In the genomic region with DNA sequence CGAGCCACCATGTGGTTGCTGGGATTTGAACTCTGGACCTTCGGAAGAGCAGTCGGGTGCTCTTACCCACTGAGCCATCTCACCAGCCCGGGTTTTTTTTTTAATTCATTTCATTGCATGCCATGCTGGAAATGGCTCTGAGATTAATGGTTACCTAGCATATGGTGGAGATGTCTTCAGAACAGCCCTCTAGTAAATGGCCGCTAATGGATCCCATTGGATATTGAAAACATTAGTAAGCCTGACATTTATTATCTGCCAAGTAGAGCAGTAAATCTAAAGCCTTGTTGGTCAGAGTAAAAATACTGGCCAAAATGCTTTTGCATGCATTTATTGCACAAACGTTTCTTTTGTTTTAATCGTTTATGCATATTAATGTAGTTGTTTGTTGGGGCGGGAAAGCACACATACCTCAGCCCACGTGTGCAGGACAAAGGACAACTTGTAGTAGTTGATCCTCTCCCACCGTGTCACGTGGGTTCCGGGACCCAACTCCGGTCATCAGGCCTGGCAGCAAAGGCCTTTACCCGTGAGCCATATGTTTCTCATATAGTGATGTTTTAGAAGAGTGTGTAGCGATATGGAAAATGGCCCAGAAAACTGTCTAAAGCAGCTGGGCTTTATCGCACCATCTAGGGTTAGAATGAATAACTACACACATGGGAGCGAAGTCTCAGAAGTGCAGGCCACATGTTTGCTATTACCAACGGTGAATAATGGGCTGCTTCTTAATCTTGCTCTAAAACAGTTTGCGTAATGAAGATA, we compare ENCODE assay signal across 18 mouse cellular contexts. TPM values are rescaled to one million over a fixed set of nuclear protein-coding genes. Genes with fewer than 3 reads are reported as not detected.
DNase-seq lines count a peak whose midpoint lies in the region; ATAC-seq and TF ChIP-seq lines count a peak whose summit lies in the region.
"Had no signal": no experiment of that assay in that cellular context is flagged by ENCODE, and none has a peak within 500 bp of the region (broad histone marks: within the 10 kb centered on the region; RNA-seq: fewer than 3 reads in every experiment).

No protein-coding gene starts in this region.

- 75% methylated on average over 18 of the region's 19 CpGs for WGBS in hindbrain, postnatal 0 days
- 73% methylated on average over 19 of the region's 19 CpGs for WGBS in hindbrain, embryonic 12.5 days
- 77% methylated on average over 19 of the region's 19 CpGs for WGBS in lung, postnatal 0 days
- WGBS in lung, adult 2 months: 80% methylated on average over 19 of the region's 19 CpGs
- WGBS in midbrain, postnatal 0 days: 87% methylated on average over 19 of the region's 19 CpGs

- DNase-seq in hindbrain, postnatal 0 days (ENCODE audit: low spot score): peak; percentile 8
- no peak for DNase-seq in lung, postnatal 0 days (ENCODE audit: low spot score)
- no peak for DNase-seq in lung, adult 2 months
- DNase-seq in mesoderm, embryonic 11.5 days (ENCODE audit: low read depth, low spot score): peak; percentile 81
- no peak for DNase-seq in layer of hippocampus, adult 9-11 months
- no peak for DNase-seq in midbrain, postnatal 0 days (ENCODE audit: low spot score)
- no peak for DNase-seq in urinary bladder, postnatal 4 days (ENCODE audit: low spot score in 2 of 2)
- DNase-seq: B cell, adult 2 months; cerebellum, adult 11-12 months; gastrocnemius, postnatal 10 days; heart, postnatal 4 days; liver, embryonic 13.5 days; thymus, adult 2 months had no signal

- H3K4me3 ChIP-seq in hindbrain, postnatal 0 days (ENCODE audit: low read length): no peak overlapping the region
- no peak overlapping the region for H3K4me3 ChIP-seq in hindbrain, embryonic 12.5 days
- H3K4me3 ChIP-seq in lung, postnatal 0 days (ENCODE audit: low read depth, low read length): no peak overlapping the region
- H3K4me3 ChIP-seq in lung, adult 2 months (replicated peaks; ENCODE audit: extremely low read depth, low read depth, low read length): no peak overlapping the region
- no peak overlapping the region for H3K4me3 ChIP-seq in midbrain, postnatal 0 days (ENCODE audit: low read depth, low read length)
- H3K4me3 ChIP-seq: embryonic facial prominence, embryonic 12.5 days; forebrain, embryonic 15.5 days; liver, embryonic 13.5 days; myocyte had no signal

- no peak overlapping the region for H3K4me2 ChIP-seq in hindbrain, postnatal 0 days (ENCODE audit: low read depth, low read length)
- no peak overlapping the region for H3K4me2 ChIP-seq in hindbrain, embryonic 12.5 days (replicated peaks)
- H3K4me2 ChIP-seq in lung, postnatal 0 days (replicated peaks; ENCODE audit: low read depth, low read length): no peak overlapping the region
- no peak overlapping the region for H3K4me2 ChIP-seq in midbrain, postnatal 0 days (ENCODE audit: low read depth, low read length, poor library complexity, severe bottlenecking)
- H3K4me2 ChIP-seq: embryonic facial prominence, embryonic 12.5 days; forebrain, embryonic 15.5 days; heart, embryonic 11.5 days; liver, embryonic 13.5 days had no signal

- TF ChIP-seq CTCF in hindbrain, postnatal 0 days (IDR thresholded peaks at IDR 0.05; ENCODE audit: low read depth): no peak
- peak; percentile 16; the same call in 1 of the 2 replicates for TF ChIP-seq CTCF in lung, postnatal 0 days (IDR thresholded peaks at IDR 0.05)
- TF ChIP-seq CTCF in lung, adult 2 months (IDR thresholded peaks at IDR 0.05; ENCODE audit: insufficient read depth, low read length): no peak
- no peak for TF ChIP-seq CTCF in midbrain, postnatal 0 days (IDR thresholded peaks at IDR 0.05)

- no peaks in the 10 kb centered on the region for H3K9me3 ChIP-seq in hindbrain, postnatal 0 days (ENCODE audit: low read length)
- H3K9me3 ChIP-seq in hindbrain, embryonic 12.5 days (replicated peaks): no peaks in the 10 kb centered on the region
- H3K9me3 ChIP-seq in lung, postnatal 0 days (ENCODE audit: low read length): no peaks in the 10 kb centered on the region
- H3K9me3 ChIP-seq in midbrain, postnatal 0 days (ENCODE audit: low read length): no peaks in the 10 kb centered on the region
- H3K9me3 ChIP-seq: embryonic facial prominence, embryonic 12.5 days; forebrain, embryonic 15.5 days; liver, embryonic 13.5 days had no signal

- no peaks in the 10 kb centered on the region for H3K27me3 ChIP-seq in hindbrain, postnatal 0 days (ENCODE audit: insufficient read depth, low read length)
- no peaks in the 10 kb centered on the region for H3K27me3 ChIP-seq in hindbrain, embryonic 12.5 days
- H3K27me3 ChIP-seq in lung, postnatal 0 days (replicated peaks; ENCODE audit: insufficient read depth, low read length): no peaks in the 10 kb centered on the region
- H3K27me3 ChIP-seq in midbrain, postnatal 0 days (ENCODE audit: insufficient read depth, low read length): no peaks in the 10 kb centered on the region
- H3K27me3 ChIP-seq: embryonic facial prominence, embryonic 12.5 days; forebrain, embryonic 15.5 days; liver, embryonic 13.5 days had no signal

- no peak for ATAC-seq in hindbrain, postnatal 0 days
- no peak for ATAC-seq in hindbrain, embryonic 12.5 days (ENCODE audit: low FRiP score)
- ATAC-seq in lung, postnatal 0 days: peak; percentile 37; the same call in 1 of the 2 replicates
- ATAC-seq in midbrain, postnatal 0 days (ENCODE audit: low FRiP score): no peak
- ATAC-seq: forebrain, embryonic 15.5 days had no signal

- no peaks in the 10 kb centered on the region for H3K36me3 ChIP-seq in hindbrain, postnatal 0 days (ENCODE audit: insufficient read depth, low read length)
- no peaks in the 10 kb centered on the region for H3K36me3 ChIP-seq in hindbrain, embryonic 12.5 days
- no peaks in the 10 kb centered on the region for H3K36me3 ChIP-seq in lung, postnatal 0 days (ENCODE audit: insufficient read depth, low read length)
- no peaks in the 10 kb centered on the region for H3K36me3 ChIP-seq in midbrain, postnatal 0 days (ENCODE audit: insufficient read depth, low read length)
- H3K36me3 ChIP-seq: embryonic facial prominence, embryonic 12.5 days; forebrain, embryonic 15.5 days; liver, embryonic 13.5 days had no signal

- no peak for TF ChIP-seq POLR2A in lung, adult 2 months (IDR thresholded peaks at IDR 0.05; ENCODE audit: borderline replicate concordance, extremely low read depth, low read depth, low read length)

- H3K4me1 ChIP-seq in hindbrain, postnatal 0 days (ENCODE audit: insufficient read depth, low read length): no peaks in the 10 kb centered on the region
- H3K4me1 ChIP-seq in hindbrain, embryonic 12.5 days: no peaks in the 10 kb centered on the region
- no peaks in the 10 kb centered on the region for H3K4me1 ChIP-seq in lung, postnatal 0 days (ENCODE audit: insufficient read depth, low read depth, low read length)
- no peaks in the 10 kb centered on the region; the same call in 1 of the 2 replicates for H3K4me1 ChIP-seq in lung, adult 2 months (ENCODE audit: control insufficient read depth, insufficient read depth, low read length)
- H3K4me1 ChIP-seq in midbrain, postnatal 0 days (ENCODE audit: insufficient read depth, low read length): no peaks in the 10 kb centered on the region
- H3K4me1 ChIP-seq: embryonic facial prominence, embryonic 12.5 days; forebrain, embryonic 15.5 days; liver, embryonic 13.5 days had no signal

- no peak overlapping the region for H3K9ac ChIP-seq in hindbrain, postnatal 0 days (replicated peaks; ENCODE audit: low read length)
- no peak overlapping the region for H3K9ac ChIP-seq in hindbrain, embryonic 12.5 days
- no peak overlapping the region for H3K9ac ChIP-seq in lung, postnatal 0 days (replicated peaks; ENCODE audit: low read depth)
- no peak overlapping the region for H3K9ac ChIP-seq in midbrain, postnatal 0 days (replicated peaks; ENCODE audit: low read length, poor library complexity, severe bottlenecking)
- H3K9ac ChIP-seq: embryonic facial prominence, embryonic 12.5 days; forebrain, embryonic 15.5 days; liver, embryonic 13.5 days had no signal

- TF ChIP-seq EP300 in lung, postnatal 0 days (IDR thresholded peaks at IDR 0.05): no peak

- H3K27ac ChIP-seq in hindbrain, postnatal 0 days: no peak overlapping the region
- no peak overlapping the region for H3K27ac ChIP-seq in hindbrain, embryonic 12.5 days
- no peak overlapping the region for H3K27ac ChIP-seq in lung, postnatal 0 days (ENCODE audit: low read length)
- no peak overlapping the region for H3K27ac ChIP-seq in midbrain, postnatal 0 days (ENCODE audit: low read depth, low read length)
- H3K27ac ChIP-seq: embryonic facial prominence, embryonic 12.5 days; forebrain, embryonic 15.5 days; liver, embryonic 13.5 days had no signal

RNA-seq across cellular contexts. Expression of gene Tec, which starts 18.4 kb away (rescaled TPM):
- 3.0 and 4.9 TPM in 2 replicates for total RNA-seq in hindbrain, postnatal 0 days (2014; rRNA removed)
- 3.6 and 5.0 TPM in 2 replicates for polyA plus RNA-seq in hindbrain, postnatal 0 days (2015; fragmentation: Nextera tagmentation; extraction: Ambion mirVana)
- 6.5 and 7.8 TPM in 2 replicates for polyA plus RNA-seq in hindbrain, embryonic 12.5 days (2016; fragmentation: Nextera tagmentation; extraction: Ambion mirVana)
- 4.2 and 4.6 TPM in 2 replicates for polyA plus RNA-seq in lung, postnatal 0 days (2015; fragmentation: Nextera tagmentation; extraction: Ambion mirVana)
- 3.0 and 4.2 TPM in 2 replicates for polyA plus RNA-seq in lung, adult 2 months (2012; rRNA removed)
- 3.9 and 5.4 TPM in 2 replicates for total RNA-seq in midbrain, postnatal 0 days (2014; rRNA removed)
- 2.3 TPM in 2 replicates for polyA plus RNA-seq in midbrain, postnatal 0 days (2015; fragmentation: Nextera tagmentation; extraction: Ambion mirVana)

RNA-seq across cellular contexts. Expression of gene Slain2, which starts 27.5 kb away (rescaled TPM):
- total RNA-seq in hindbrain, postnatal 0 days (2014; rRNA removed): 37.4 and 37.5 TPM in 2 replicates
- polyA plus RNA-seq in hindbrain, postnatal 0 days (2015; fragmentation: Nextera tagmentation; extraction: Ambion mirVana): 10.0 and 11.2 TPM in 2 replicates
- polyA plus RNA-seq in hindbrain, embryonic 12.5 days (2016; fragmentation: Nextera tagmentation; extraction: Ambion mirVana): 27.7 and 30.9 TPM in 2 replicates
- 13.4 and 14.1 TPM in 2 replicates for polyA plus RNA-seq in lung, postnatal 0 days (2015; fragmentation: Nextera tagmentation; extraction: Ambion mirVana)
- 21.9 and 35.1 TPM in 2 replicates for polyA plus RNA-seq in lung, adult 2 months (2012; rRNA removed)
- total RNA-seq in midbrain, postnatal 0 days (2014; rRNA removed): 42.2 and 46.2 TPM in 2 replicates
- polyA plus RNA-seq in midbrain, postnatal 0 days (2015; fragmentation: Nextera tagmentation; extraction: Ambion mirVana): 9.9 and 10.8 TPM in 2 replicates

Comparison
In these comparisons a context has a peak if more than half of its experiments do, and no peak if none do; other contexts are left out.
1. DNase-seq: peak in hindbrain, postnatal 0 days (single experiment) and mesoderm, embryonic 11.5 days (single experiment); none in lung, postnatal 0 days (single experiment), lung, adult 2 months (single experiment), layer of hippocampus, adult 9-11 months (single experiment), midbrain, postnatal 0 days (single experiment) and urinary bladder, postnatal 4 days (0 of 2).